Mouse (Mus musculus) embryo, embryonic 11.5 days (tissue): Measurements from ENCODE around the gene Slc15a1.

Source experiments
- DNase-seq: peaks from one replicate; pipeline ENCODE4 v3.0.0-alpha.2; 2012; ENCODE audit warnings: low read depth, low spot score

Slc15a1 gene

GRCm38 (mm10) chr14:121504781-121505484 is at the start of gene Slc15a1:
Slc15a1 (minus strand) TSS chr14:121505252.
- DNase-seq, result no peak

GRCm38 (mm10) chr14:121553785-121554184 is 48.7 kb upstream of the Slc15a1 start:
- no peak for DNase-seq

- DNase-seq, result no peak
These were observed 47.5 kb upstream of the Slc15a1 start for GRCm38 (mm10) chr14:121552586-121552985.

GRCm38 (mm10) chr14:121549834-121550233 is 44.8 kb upstream of the Slc15a1 start:
- DNase-seq, result no peak

GRCm38 (mm10) chr14:121547745-121548144 is 42.7 kb upstream of the Slc15a1 start:
- no peak for DNase-seq

- no peak for DNase-seq
These were observed 41.6 kb upstream of the Slc15a1 start for GRCm38 (mm10) chr14:121546621-121547020.

GRCm38 (mm10) chr14:121545551-121546331 is 40.7 kb upstream of the Slc15a1 start:
- no peak for DNase-seq

GRCm38 (mm10) chr14:121541262-121541661 is 36.2 kb upstream of the Slc15a1 start:
- no peak for DNase-seq

GRCm38 (mm10) chr14:121534501-121534900 is 29.4 kb upstream of the Slc15a1 start:
- DNase-seq, result no peak

GRCm38 (mm10) chr14:121530853-121531252 is 25.8 kb upstream of the Slc15a1 start:
- DNase-seq, result no peak

GRCm38 (mm10) chr14:121527883-121528282 is 22.8 kb upstream of the Slc15a1 start:
- no peak for DNase-seq

- DNase-seq, result no peak
These were observed 22.1 kb upstream of the Slc15a1 start for GRCm38 (mm10) chr14:121527201-121527600.

GRCm38 (mm10) chr14:121521709-121522108 is 16.7 kb upstream of the Slc15a1 start:
- no peak for DNase-seq

- DNase-seq, result no peak
These were observed 11.8 kb upstream of the Slc15a1 start for GRCm38 (mm10) chr14:121516881-121517280.

GRCm38 (mm10) chr14:121508929-121509328 is 3.9 kb upstream of the Slc15a1 start:
- DNase-seq, result no peak

GRCm38 (mm10) chr14:121506336-121506735 is 1.3 kb upstream of the Slc15a1 start:
- no peak for DNase-seq

GRCm38 (mm10) chr14:121505485-121505860 is 421 bp upstream of the Slc15a1 start:
- DNase-seq, result no peak

- DNase-seq, result no peak
These were observed 4.5 kb downstream of the Slc15a1 start for GRCm38 (mm10) chr14:121500577-121500976.

- DNase-seq, result no peak
These were observed 5.3 kb downstream of the Slc15a1 start for GRCm38 (mm10) chr14:121499769-121500168.

GRCm38 (mm10) chr14:121497800-121498199 is 7.3 kb downstream of the Slc15a1 start:
- DNase-seq, result no peak

GRCm38 (mm10) chr14:121495741-121496140 is 9.3 kb downstream of the Slc15a1 start:
- no peak for DNase-seq

GRCm38 (mm10) chr14:121495120-121495519 is 9.9 kb downstream of the Slc15a1 start:
- no peak for DNase-seq

GRCm38 (mm10) chr14:121494238-121494637 is 10.8 kb downstream of the Slc15a1 start:
- DNase-seq, result no peak
